Mouse (Mus musculus): ENCODE data around the gene Osbpl2.
"Not testable (repeated sequence)": the region's sequence is repeated elsewhere in the genome, so short reads cannot be mapped to it uniquely, and the experiment has no call there.

Osbpl2 gene

DNA sequence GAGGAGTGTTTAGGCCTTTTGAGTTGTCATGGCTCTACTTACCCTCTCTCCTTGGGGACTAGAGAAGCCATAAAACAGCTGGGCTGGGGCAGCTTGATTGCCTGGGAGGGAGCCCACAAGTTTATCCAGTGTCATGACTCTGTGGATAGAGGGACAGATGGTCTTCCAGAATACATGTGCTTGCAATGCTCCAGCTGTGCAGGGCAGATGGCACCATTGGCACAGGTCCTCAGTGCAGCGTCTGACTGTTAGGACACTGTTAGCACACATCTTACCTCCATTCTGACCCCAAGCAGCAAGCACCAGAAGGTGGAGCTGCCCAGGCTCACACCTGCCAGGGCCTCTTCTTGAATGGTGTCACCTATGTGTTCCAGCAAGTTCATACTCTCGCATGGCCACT lies 46.7 kb downstream of the Osbpl2 start:
- DNase-seq (ENCODE audit: low spot score) = no peak

DNA sequence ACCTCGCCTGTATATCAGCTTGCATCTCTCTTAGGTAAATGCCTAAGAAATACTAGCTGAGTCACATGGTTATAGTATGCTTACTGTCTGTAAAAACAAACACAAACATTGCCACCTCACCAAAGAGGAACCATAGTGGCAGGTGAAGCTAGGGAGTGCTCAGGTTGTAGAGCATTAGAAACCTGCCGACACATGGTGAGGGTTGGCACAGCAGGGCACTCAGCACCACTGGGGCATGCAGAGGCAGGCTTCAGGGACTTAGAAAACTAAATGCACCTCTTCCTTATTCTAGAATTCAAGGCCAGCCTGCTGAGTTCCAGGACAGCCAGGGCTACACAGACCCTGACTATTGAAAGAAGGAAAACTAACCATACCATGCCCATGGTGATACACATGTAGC lies 47.8 kb downstream of the Osbpl2 start:
- no peak for DNase-seq (ENCODE audit: low spot score)

DNA sequence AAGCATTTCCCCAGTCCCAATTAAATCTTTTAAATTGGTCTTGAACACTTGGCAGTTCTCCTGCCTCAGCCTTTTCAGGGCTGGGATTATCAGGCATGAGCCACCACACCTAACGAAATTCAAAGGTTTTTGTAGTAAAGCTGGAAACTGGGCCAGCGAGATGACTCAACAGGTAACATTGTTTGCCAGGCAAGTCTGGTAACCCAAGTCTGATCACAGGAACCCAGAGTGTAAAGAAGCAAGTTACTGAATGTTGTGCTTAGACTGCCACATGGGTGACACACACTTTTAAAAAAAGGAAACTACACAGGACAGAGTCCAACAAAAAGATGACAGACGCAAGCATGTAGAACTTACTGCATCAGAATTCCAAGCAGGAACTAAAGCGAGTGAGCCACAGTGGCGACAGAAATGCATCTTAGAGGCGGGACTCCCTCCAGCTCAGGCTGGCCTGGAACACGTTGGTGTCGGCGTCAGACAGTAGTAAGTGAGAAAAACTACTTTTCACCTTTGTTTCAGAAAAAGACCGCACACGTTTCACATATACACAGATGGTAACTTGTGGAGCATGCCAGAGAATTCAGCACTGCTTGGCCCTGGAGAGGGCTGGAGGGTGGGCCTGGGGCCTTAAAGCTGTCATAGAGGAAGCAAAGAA lies 51.2 kb downstream of the Osbpl2 start:
- DNase-seq (ENCODE audit: low spot score) = no peak

DNA sequence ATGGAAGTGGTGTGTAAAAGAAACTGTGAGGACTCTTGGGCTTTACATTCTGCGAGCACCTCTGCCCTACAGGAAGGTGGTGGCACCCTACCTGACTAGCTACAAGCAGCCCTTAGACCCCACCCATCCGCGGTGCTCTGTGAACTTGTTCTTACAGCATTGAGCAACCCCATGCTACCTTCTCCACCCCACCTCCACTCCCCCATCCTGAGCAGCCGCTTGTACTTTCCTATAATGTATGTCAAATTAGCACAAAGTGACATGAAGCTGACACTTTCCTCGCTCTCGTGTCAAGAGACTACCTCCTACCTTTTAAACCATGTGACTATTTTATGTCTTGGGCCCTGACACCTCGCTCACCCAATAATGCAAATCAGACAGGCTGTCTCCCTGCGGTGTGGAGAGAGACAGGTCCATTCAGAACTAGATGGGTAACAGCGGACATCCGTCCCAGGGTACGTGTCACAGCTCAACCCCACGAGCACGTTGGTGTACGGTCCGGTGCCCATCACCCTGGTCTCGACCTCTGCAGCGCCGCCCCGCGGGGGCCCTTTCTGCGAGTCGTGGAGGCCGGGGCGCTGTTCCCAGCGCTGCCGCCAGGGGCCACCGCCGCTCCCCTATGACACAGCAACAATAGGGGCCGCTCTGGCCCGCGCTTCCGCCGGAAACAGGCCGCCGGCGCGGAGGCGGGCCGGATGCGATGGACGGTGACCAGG lies 51.9 kb downstream of the Osbpl2 start, which contains the start of gene Adrm1:
Adrm1 (plus strand) TSS at position 680 of the 716 bp plus-strand sequence.
- DNase-seq (ENCODE audit: low spot score) = peak; percentile 85

DNA sequence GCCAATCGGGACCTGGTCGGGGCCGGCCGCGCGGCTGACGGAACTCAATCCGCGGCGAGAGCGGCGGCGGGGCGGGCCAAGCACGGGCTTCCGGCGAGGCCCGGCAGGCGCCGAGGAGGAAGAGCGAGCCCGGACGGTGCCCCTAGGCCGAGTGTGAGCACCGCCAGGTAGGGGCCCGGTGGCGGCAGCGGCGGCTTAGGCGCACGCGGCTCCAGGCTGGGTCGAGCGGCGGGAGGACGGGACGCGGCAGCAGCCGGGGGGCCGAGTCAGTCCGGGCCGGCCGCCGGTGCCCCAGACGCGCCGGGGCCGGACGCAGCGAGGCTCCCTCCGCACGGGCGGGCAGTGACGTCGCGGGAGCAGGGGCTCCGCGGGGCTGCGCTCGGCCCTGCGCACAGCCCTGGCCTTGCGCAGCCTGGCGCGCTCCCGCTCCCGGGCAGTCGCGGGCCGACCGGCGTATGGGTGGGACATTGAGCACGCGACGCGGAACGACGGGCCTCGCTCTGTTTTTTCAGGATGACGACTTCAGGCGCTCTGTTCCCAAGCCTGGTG lies 52.5 kb downstream of the Osbpl2 start:
- DNase-seq (ENCODE audit: low spot score) = no peak

DNA sequence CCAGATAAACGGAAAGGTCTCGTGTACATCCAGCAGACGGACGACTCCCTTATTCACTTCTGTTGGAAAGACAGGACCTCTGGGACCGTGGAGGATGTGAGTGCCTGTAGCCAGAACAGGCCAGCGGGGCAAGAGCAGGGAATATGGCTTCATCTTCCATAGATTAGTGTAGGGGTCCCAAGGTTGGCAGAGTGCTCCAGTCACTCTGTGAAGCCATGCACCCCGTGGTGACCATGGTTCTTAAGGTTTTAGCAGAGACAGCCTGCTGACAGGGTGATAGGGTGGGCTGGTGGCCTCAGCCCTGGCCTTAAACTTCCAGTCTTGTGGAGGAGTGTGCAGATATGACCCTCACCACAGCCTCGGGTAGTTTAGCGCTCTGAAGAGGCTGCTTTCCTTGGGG lies 53.0 kb downstream of the Osbpl2 start:
- no peak for DNase-seq (ENCODE audit: low spot score)

DNA sequence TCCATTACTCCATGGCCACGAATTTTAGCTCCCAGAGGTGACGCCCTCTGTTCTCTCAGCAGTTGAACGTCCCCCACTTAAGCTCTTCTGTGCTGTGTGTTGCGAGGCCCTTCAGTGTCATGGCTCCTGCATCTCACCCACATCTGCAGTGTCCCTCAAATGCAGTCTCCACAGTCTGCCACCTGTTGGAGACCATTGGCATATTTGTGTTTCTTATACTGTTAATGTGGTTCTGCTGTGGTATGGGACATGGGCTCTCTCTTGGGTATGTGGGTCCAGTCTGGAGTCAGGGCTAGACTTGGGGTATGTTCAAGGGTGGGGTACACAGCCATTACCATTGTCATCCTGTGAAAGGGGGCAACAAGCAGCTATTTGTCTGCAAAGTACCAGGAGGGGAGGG lies 54.1 kb downstream of the Osbpl2 start:
- DNase-seq (ENCODE audit: low spot score) = no peak

DNA sequence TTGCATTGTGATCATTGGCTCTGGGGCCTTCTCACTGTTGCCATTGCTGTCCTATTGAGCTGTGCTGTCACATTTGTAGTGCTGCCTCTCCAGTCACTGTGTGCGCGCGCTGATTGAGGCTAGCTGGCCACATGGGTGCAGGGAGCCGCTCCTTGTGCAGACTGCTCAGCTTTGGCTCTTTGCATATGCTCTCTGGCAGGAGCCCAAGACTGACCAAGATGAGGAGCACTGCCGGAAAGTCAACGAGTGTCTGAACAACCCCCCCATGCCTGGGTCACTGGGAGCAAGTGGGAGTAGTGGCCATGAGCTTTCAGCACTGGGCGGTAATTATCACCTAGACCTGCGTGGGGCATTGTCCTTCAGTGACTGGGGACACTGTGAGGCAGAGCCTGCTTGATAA lies 54.6 kb downstream of the Osbpl2 start:
- DNase-seq (ENCODE audit: low spot score) = not testable (repeated sequence)

DNA sequence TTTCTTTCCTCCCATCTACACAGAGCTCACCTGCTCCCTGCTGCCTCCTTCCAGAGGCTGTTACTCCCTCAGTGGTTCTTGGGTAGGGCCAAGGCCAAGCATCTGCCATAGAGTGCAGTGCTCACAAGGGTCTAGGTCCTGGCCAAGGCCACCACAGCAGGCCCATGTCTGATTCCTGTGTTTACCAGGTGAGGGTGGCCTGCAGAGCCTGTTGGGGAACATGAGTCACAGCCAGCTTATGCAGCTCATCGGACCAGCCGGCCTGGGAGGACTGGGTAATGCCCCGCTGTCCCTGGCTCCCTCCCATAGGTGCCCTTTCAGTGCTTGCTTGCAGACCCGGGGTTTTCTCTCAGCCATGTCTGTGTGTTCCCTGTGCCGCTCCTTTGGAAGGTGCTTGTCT lies 55.0 kb downstream of the Osbpl2 start:
- DNase-seq (ENCODE audit: low spot score) = no peak

DNA sequence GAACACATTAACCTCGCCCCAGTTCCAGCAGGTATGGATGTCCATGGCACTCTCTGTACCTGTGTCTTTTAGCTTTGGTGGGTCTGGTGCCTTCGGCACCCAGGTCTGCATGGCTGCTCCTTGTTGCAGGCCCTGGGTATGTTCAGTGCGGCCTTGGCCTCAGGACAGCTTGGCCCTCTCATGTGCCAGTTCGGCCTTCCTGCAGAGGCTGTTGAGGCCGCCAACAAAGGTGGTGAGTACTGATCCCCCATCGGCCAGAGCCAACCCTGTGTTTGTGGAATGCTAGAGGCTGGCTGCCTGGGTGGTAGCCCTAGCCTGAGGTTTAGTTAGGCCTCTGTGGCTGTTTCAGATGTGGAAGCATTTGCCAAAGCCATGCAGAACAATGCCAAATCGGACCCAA lies 56.6 kb downstream of the Osbpl2 start:
- DNase-seq (ENCODE audit: low spot score) = no peak

DNA sequence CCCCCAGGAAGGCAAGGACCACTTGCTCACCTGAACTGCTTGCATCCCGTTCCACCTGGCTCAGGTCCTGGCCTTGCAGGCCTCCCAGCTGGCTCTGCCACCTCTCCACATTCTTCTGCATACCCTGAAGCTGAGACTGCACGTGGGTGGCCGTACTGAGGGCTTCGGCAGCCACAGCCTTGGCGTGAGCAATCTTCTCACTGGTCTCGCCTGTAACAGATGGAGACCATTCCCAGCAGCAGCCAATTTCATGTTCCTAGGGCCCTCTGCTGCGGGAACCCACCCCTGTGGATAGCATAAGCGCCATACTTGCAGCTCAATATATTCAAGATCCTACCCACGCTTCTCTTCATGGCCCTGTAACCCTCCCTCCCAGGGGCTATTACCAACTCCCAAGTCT lies 62.4 kb downstream of the Osbpl2 start:
- DNase-seq (ENCODE audit: low spot score) = no peak

DNA sequence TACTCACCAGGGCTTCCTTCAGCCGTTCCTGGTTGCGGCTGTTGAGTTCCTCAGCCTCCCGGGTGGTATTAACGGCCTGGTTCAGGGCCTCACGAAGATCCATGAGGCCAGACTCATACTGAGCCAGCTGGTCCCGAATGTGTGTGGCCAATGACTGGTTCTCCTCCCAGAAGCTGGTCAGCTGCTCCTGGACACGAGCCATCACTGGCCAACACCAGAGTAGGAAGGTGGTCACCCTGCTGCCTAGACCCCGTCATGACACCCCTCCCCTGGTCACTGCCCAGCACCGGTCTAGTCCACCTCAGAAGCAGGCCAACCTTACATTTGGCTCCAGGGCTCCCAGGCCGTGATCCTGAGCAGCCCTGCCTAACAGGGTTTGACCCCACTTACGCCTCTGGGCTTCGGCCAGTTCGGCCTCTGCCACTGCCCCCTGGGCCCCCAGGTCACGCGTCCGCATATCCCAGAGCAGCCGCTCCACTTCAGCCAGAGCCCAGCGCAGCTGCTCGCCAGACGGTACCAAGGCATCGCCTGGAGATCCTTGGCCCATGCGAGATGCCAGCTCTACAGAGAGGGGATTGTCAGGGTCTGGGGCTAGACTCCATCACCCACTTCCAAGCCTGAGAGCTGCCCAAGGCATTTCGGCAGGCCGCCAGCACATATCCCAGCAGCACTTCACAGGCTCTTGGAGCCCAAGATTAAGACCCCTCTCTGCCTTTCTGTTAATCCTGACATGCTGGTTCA lies 65.1 kb downstream of the Osbpl2 start:
- DNase-seq (ENCODE audit: low spot score) = no peak

DNA sequence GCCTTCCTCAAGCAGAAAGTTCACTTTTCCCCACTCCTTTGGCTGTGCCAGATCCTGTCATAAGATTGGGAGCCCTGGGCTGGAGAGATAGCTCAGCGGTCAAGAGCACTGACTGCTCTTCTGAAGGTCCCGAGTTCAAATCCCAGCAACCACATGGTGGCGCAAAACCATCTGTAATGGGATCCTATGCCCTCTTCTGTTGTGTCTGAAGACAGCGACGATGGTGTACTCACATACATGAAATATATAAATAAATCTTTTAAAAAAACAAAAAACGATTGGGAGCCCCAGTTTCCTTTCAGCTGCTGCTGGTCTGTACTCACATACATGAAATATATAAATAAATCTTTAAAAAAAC lies 65.6 kb downstream of the Osbpl2 start:
- no peak for DNase-seq (ENCODE audit: low spot score)

DNA sequence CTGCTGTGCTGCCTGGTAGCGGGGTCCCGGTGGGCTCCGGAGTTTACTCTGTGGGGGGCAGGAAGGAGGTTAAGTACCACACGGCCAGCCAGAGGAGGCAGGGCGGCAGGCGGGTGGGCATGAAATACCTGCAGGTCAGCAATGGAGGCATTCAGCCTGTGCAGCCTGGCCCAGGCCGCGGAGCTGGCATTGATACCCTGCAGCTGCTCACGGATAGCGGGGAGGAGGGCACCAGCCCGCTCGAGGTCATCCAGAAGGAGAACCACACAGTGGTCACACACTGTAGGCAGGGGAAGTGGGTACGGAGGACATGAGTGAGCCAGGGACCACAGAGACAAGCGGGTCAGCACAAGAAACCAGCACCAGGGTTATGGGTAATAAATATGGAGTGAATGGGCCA lies 66.6 kb downstream of the Osbpl2 start:
- DNase-seq (ENCODE audit: low spot score) = no peak

DNA sequence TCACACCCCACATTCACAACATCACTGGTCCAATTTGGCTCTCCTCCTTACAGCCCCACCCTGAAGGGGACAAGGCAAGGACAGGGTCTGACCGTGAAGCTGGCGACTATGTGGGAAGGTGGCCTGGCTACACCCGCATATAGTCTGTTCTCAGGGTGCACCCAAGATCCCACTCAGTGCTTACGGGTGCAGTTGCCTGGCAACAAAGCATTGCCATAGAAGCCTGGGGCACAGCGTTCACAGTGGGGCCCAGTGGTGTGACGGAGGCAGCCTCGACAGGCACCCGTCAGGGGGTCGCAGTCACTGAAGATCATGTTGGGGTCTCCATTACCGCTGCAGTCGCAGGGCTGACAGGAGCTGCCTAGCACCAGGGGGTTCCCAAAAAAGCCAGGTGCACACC lies 68.3 kb downstream of the Osbpl2 start:
- no peak for DNase-seq (ENCODE audit: low spot score)

DNA sequence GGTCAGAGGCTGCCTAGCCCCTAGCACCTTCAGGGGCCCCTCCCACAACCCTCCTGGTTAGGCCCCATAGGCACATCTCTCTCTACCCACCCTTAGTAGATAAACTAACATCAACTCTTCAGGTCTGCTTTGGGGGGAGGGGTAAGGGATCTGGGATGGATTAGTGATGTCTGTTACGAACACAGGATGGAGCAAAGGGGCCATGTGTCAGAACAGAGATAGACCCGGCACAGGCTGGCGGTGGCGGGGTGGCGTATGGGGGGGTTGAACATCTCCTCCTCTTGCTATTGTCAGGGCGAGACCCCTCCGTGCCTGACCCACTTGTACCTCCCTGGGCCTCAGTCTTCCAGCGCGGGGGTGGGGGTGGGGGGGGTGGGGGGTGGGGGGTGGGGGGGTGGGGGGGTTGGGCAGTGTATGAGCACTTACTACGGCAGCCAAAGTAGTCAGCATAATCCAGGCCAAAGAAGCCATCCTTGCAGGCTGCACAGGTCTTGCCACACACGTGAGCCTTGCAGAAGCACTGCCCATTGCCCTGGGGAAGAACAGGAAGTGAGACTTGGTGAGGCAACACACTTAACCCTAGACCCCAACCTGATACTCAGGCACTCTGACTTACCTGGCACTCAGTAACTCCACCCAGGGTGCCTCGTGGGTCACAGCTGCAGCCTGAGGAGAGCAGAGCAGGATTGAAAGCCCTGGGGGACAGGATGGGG lies 77.7 kb downstream of the Osbpl2 start:
- DNase-seq (ENCODE audit: low spot score) = no peak

DNA sequence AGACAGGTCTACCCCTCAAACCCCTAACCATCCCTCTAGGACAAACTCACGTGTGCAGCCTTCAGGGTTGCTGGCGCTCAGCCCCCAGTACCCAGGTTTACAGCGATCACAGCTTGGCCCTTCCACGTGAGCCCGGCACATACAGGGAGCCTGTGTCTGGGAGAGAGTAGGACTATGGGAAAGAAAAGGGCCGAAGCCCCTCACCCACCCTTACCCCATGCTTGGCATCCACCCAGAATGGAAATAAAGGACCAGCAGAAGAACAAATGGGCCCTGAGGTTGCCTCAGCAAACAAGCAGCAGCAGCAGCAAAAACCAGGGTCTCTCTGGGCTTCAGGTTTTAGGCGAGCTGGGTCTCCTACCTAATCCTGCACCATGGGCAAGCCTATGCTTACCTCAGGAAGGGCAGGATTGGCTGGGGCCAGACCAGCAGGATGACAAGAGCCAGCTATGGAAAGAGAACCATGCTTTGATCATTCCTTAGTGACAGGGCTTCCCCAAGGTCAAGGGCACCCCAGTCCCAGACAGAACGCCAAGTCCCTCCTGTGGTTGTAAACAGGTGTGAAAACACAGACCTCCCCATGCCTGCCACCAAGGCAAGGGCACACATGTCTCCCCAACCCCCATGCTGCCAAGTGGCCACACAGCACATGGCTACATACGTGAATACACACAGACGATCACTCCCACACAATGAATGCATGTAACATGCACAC lies 78.4 kb downstream of the Osbpl2 start:
- no peak for DNase-seq (ENCODE audit: low spot score)

DNA sequence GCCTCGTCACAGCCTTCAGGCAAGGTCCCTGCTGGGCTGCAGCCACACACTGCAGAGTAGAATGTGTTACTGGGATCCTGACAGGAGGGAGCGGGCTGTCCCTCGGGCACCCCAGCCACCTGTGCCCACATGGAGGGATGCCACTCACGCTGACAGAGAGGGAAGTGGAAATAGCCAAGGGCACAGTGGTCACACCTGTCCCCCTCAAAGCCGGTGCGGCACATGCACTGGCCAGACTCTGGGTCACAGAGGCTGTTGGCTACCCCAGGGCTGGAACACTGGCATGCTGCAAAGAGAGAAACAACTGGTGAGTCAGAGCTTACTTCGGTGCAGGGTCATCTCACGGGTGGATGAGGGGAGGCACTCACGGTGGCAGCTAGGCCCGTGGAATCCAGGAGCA lies 79.7 kb downstream of the Osbpl2 start:
- DNase-seq (ENCODE audit: low spot score) = no peak

DNA sequence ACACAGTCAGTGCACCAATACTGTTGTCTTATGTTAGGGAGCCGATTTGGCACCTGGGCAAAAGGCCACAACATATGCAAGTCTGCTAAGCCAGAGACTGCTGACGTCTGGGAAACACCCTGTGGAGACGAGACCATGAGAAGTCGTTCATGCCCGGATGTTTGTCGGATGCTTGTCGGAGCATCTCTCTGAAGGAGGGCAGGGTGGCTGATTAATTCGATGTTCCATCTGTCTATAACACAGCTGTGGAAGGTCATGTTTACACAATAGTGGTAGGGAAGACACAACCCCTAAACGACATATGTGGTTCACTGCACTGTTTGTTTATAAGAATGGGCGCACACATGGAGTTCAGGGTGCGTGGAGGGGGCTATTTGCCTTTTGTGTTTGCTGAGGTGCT lies 81.6 kb downstream of the Osbpl2 start:
- DNase-seq (ENCODE audit: low spot score) = no peak

DNA sequence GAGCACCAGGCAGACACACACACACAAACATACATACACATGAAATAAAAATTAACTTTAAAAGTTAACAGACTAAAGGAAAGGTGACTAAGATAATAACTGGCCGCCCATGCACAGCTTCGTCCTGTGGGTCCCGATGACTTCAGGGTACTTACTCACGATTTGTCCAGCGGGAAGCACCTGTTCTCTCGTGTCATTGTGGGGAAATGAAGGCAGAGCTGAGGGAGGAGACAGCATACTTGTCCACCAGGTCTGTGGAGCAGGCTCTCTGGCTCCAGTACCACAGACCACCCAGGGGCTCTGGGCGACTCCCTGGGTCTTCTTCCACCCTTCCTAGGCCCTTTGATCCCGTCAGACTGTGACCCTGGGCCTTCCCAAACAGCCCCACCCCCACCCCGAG lies 82.2 kb downstream of the Osbpl2 start:
- no peak for DNase-seq (ENCODE audit: low spot score)

DNA sequence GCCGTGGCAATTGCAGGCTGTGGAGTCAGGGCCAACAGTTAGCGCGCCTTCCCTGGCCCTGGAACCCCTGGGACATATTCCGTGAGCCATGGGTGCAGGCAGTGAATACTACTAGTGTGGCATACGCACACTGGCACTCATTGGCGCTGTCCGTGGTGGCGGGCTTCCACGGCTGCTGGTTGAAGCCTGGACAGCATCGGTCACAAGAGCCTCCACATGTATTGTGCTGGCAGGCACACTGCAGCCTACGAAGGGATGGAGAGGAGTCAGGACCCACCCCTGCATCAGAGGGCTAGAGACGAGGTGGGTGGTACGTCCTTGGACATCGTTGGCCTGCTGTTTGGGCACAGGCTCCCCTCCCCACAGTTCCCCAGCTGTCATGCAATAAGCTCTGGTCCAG lies 83.2 kb downstream of the Osbpl2 start:
- DNase-seq (ENCODE audit: low spot score) = no peak

DNA sequence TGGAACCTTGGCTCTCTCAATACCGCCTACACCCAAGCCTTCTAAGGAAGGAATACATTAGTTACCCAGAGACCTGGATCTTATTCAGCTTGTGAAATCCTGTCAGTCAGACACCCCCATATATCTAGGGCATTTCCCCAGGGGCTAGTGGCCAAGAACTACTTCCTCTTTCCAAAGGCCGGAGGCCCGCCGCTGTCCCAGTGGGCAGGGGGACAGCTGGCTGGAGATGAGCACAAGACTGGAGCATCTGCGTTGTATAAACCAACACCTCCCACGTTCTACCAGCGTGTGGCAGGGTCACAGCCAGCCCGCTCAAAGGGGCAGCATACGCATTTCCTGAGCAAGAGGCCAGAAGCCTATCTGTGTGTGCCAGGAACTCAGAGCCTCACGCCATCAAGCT lies 83.7 kb downstream of the Osbpl2 start:
- no peak for DNase-seq (ENCODE audit: low spot score)
